Mouse (Mus musculus) midbrain, embryonic 10.5 days (tissue): ENCODE measurements at regions not wholly inside any gene's neighbourhood (a gene's known extent, or its start where the extent isn't known, plus 50 kb on each side); places are given as distances from the start of the nearest gene placed in this dataset.
A peak's percentile ranks its signal among the peaks of the same experiment; 100 is the strongest.

Source experiments
- DNase-seq: peaks from one replicate; pipeline ENCODE4 v3.0.0-alpha.2; 2017; ENCODE audit warnings: low spot score
- H3K27ac ChIP-seq: fragments of 300-500 bp; sonication (generic); replicated peaks from 2 replicates; pipeline ENCODE4 v1.5.1; 2016; ENCODE audit warnings: mild to moderate bottlenecking
- H3K27me3 ChIP-seq: fragments of 300-500 bp; sonication (generic); 2 replicates; pipeline ENCODE4 v1.6.1; 2016; ENCODE audit warnings: low read depth, mild to moderate bottlenecking; ENCODE audit not compliant: poor library complexity, severe bottlenecking
- H3K36me3 ChIP-seq: fragments of 300-500 bp; sonication (generic); 2 replicates; pipeline ENCODE4 v1.6.1; 2016; ENCODE audit warnings: mild to moderate bottlenecking, moderate library complexity
- H3K4me1 ChIP-seq: fragments of 300-500 bp; sonication (generic); 2 replicates; pipeline ENCODE4 v1.6.1; 2016
- H3K4me3 ChIP-seq: fragments of 300-500 bp; sonication (generic); 2 replicates; pipeline ENCODE4 v1.5.1; 2016; ENCODE audit warnings: mild to moderate bottlenecking, moderate library complexity
- H3K9me3 ChIP-seq: fragments of 300-500 bp; sonication (generic); replicated peaks from 2 replicates; pipeline ENCODE4 v1.6.1; 2016; ENCODE audit warnings: mild to moderate bottlenecking
- WGBS: fragments of 180-500 bp; shearing (Covaris S2); methylation state at CpG from one replicate; pipeline ENCODE4 v1.1.7; 2016; 5-methylcytosine and 5-hydroxymethylcytosine counted together

DNA sequence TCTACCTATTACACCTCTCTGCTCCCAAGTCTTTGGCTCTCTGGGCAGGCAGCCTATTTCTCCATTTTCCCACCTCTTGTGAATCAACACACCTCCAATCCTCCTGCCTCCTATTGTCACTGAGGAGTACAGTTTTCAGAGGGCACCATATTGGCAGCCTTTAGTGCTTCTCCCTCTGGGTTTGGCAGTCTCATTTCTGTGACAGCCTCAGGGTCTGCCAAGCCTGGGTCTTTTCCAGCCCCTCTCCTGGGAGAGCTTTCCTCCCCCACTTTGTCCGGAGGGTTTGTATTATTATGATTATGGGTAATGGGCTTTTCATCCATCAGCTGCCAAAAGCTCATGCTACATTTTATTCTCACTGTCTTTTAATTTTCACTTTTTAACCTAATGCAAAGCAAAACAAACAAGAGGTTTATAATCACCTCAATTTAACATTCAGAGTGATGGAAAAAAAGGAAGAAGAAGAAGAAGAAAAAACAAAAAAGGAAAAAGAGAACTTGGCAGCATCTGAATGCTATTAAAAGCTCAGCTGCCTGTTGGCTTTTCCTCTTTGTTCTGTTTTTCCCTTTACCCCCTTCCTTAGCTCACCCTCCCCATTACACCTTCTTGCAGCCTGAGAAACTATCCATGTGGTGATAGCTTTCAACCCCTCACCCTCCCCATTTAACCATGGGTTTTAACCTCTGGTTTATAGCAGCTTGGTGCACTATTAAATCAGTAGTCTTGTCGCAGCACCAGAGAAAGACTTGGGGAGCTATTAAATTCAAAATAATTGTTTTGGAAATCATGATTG lies 790.5 kb upstream of the Cdh8 start:
- no peak for DNase-seq
- Histone ChIP-seq H3K4me3 (no peak overlapping the region), H3K27me3 (no peaks in the 10 kb centered on the region), H3K4me1 (no peaks in the 10 kb centered on the region), H3K9me3 (no peaks in the 10 kb centered on the region), H3K36me3 (no peaks in the 10 kb centered on the region), H3K27ac (no peak overlapping the region)
- 79% methylated on average over 2 of the region's 2 CpGs for WGBS

GRCm38 (mm10) chr8:100193228-100193627 lies 777.0 kb upstream of the Cdh8 start:
- no peak overlapping the region for H3K27ac ChIP-seq
- no peaks in the 10 kb centered on the region for H3K36me3 ChIP-seq
- H3K9me3 ChIP-seq = no peaks in the 10 kb centered on the region
- H3K4me1 ChIP-seq = no peaks in the 10 kb centered on the region
- H3K27me3 ChIP-seq = no peaks in the 10 kb centered on the region
- no peak overlapping the region for H3K4me3 ChIP-seq
- DNase-seq = no peak
- WGBS = 92% methylated on average over 2 of the region's 2 CpGs

DNA sequence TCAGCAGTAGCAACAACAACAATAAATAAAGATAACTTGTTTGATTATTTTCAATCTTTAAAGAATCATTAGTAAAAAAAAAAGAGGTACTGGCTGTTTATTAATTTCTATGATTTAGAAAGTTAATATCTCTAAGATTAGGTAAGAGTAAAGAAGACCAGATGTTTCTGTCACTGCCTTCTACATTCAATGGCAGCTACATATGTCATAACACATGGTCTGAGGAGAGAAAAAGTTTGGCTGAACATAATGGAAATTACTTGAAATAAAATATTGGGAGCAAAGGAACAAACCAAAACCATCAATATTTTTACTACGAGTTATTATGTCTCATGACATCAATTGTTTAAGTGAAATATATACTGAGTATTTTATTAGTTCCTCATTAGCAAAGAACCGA lies 774.4 kb upstream of the Cdh8 start:
- WGBS = 92% methylated on average over 2 of the region's 2 CpGs
- no peak overlapping the region for H3K4me3 ChIP-seq
- no peak for DNase-seq
- H3K27me3 ChIP-seq = no peaks in the 10 kb centered on the region
- H3K36me3 ChIP-seq = no peaks in the 10 kb centered on the region
- H3K9me3 ChIP-seq = no peaks in the 10 kb centered on the region
- no peak overlapping the region for H3K27ac ChIP-seq
- no peaks in the 10 kb centered on the region for H3K4me1 ChIP-seq

DNA sequence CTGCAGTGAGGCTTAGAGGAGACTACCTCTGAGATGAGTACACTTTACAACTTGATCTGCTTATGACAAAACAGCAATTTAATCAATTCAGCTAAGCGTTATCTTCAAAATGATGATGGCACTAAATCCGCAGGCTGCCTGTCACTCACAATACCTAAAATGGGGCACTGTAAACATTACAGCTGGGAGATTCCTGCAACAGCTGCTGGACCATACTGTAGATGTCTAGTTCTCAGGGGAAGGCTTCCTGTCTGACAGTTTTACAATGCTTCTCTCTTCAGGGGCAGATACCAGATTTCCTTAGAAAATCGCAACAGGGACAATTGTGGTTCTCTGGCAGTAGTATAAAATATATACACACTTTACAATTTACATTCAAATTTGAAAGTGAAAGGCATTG lies 771.7 kb upstream of the Cdh8 start:
- WGBS = 82% methylated on average over 3 of the region's 3 CpGs
- no peaks in the 10 kb centered on the region for H3K27me3 ChIP-seq
- no peak overlapping the region for H3K27ac ChIP-seq
- no peaks in the 10 kb centered on the region for H3K36me3 ChIP-seq
- H3K4me3 ChIP-seq = no peak overlapping the region
- no peak for DNase-seq
- H3K4me1 ChIP-seq = no peaks in the 10 kb centered on the region
- H3K9me3 ChIP-seq = no peaks in the 10 kb centered on the region

DNA sequence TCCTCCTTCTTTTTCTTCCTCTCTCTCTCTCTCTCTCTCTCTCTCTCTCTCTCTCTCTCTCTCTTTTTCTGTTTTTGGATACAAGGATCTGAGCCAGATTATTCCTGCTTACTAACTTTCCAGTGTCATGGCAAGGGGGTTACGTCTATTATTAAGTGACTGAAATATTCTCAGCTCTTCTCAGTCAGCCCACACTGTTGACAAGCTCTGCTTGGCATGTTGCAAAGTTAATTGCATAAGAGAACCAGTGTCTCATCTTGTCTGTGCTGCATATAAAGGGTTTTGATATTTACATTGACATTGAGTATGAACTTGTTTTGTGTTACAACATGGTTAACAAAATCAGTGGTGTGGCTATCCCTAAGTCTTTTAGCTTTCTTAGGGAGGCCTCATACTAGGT lies 760.2 kb upstream of the Cdh8 start:
- Histone ChIP-seq H3K4me1 (no peaks in the 10 kb centered on the region), H3K9me3 (no peaks in the 10 kb centered on the region), H3K27me3 (no peaks in the 10 kb centered on the region), H3K27ac (no peak overlapping the region), H3K4me3 (no peak overlapping the region), H3K36me3 (no peaks in the 10 kb centered on the region)
- DNase-seq = no peak
- 93% methylated on average over 1 of the region's 1 CpGs for WGBS

GRCm38 (mm10) chr8:100145411-100145810 lies 729.1 kb upstream of the Cdh8 start:
- H3K4me3 ChIP-seq = no peak overlapping the region
- H3K9me3 ChIP-seq = no peaks in the 10 kb centered on the region
- H3K36me3 ChIP-seq = no peaks in the 10 kb centered on the region
- WGBS = 100% methylated on average over 1 of the region's 1 CpGs
- H3K27me3 ChIP-seq = no peaks in the 10 kb centered on the region
- no peak overlapping the region for H3K27ac ChIP-seq
- DNase-seq = no peak
- H3K4me1 ChIP-seq = no peaks in the 10 kb centered on the region

DNA sequence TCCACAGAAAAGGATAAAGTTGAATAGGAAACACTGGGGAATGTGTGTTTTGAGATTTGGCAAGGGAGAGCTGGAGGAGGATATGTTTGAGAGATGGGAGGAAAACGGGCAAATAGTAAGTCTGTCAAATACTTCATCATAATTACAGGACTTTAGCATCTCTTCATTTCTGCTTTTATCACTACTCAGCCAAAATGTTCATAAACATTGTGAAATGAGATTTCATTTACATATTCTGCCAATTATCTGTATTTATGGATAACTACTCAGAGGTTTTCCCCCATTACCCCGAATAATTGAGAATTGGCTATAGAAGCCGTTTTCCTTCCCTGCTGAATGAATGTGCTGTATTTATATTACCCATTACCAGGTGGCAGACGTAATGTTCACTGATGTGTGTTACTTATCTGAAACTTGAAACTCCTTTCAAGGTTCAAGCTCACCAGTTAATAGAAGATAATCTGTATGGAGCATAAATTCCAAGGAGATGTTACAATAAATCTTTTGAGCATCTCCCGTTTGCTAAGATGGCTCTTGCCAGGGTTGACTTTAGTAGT lies 727.9 kb upstream of the Cdh8 start:
- 88% methylated on average over 5 of the region's 5 CpGs for WGBS
- no peaks in the 10 kb centered on the region for H3K27me3 ChIP-seq

GRCm38 (mm10) chr8:100104412-100105365 lies 688.4 kb upstream of the Cdh8 start:
- Histone ChIP-seq H3K27ac (peak overlapping the region; percentile 80), H3K4me1 (peaks cover 13% of the 10 kb centered on the region), H3K27me3 (no peaks in the 10 kb centered on the region), H3K36me3 (no peaks in the 10 kb centered on the region), H3K4me3 (no peak overlapping the region), H3K9me3 (no peaks in the 10 kb centered on the region)
- DNase-seq = peak; percentile 64
- WGBS = 45% methylated on average over 11 of the region's 11 CpGs

More for the DNA sequence above, 727.9 kb upstream of the Cdh8 start:
- Histone ChIP-seq H3K4me3 (no peak overlapping the region), H3K4me1 (no peaks in the 10 kb centered on the region), H3K9me3 (no peaks in the 10 kb centered on the region), H3K27ac (no peak overlapping the region), H3K36me3 (no peaks in the 10 kb centered on the region)
- no peak for DNase-seq

DNA sequence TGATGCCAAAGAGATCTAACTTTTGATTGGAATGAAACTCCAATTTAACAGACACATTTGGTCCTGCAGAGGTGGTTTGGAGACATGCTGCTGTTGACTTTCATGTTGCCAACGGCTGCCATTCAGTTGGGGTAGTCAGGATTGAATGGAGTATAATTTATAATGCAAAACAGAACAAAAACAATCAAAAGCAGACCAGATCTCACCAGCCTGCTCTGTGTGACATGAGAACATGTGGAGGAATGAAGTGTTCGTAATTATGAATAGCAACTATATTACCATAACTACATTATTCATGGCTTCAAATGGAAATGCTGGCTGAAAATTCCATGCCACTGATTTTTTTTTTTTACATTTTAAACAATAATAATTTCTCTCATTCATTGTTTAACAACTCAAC lies 685.7 kb upstream of the Cdh8 start:
- WGBS = 91% methylated on average over 2 of the region's 2 CpGs

DNA sequence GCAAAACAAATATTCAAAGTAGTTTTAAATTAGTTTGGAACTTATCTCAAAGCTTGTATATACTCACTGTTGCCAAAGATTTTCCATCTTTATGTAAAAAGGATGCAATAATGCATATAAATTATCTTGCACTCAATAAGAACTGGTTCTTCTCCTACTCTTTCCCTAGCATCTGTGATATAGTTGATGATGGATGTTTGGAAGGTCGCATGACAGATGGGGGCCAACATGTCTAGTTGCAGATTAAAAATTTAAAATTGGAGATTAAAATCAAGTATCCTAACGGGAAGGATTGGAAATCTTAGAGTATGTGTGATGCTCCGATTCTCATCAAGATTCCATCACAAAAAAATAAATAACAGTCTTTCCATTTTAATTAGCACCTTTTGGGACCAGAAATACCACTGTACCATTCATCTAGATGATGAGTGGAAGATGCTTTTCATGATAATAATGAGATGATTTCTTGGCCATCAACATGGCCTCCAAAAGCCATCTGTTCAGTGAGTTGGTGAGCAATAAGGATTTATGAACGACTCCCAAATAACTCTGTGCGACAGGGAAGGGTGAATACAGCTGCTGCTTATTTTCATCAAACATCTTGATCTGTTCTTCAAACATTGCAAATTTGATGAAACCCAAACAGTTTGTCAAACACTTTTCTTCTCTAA lies 655.9 kb upstream of the Cdh8 start:
- Histone ChIP-seq H3K36me3 (no peaks in the 10 kb centered on the region), H3K4me3 (no peak overlapping the region), H3K4me1 (no peaks in the 10 kb centered on the region), H3K27ac (no peak overlapping the region), H3K27me3 (no peaks in the 10 kb centered on the region), H3K9me3 (no peaks in the 10 kb centered on the region)
- 89% methylated on average over 5 of the region's 5 CpGs for WGBS
- no peak for DNase-seq

More for the DNA sequence above, 685.7 kb upstream of the Cdh8 start:
- no peaks in the 10 kb centered on the region for H3K9me3 ChIP-seq
- DNase-seq = no peak
- no peak overlapping the region for H3K4me3 ChIP-seq
- H3K27ac ChIP-seq = no peak overlapping the region
- H3K4me1 ChIP-seq = peaks cover 13% of the 10 kb centered on the region
- H3K27me3 ChIP-seq = no peaks in the 10 kb centered on the region
- no peaks in the 10 kb centered on the region for H3K36me3 ChIP-seq

- 87% methylated on average over 1 of the region's 1 CpGs for WGBS
- no peak overlapping the region for H3K27ac ChIP-seq
- no peaks in the 10 kb centered on the region for H3K27me3 ChIP-seq
- no peak overlapping the region for H3K4me3 ChIP-seq
- H3K36me3 ChIP-seq = no peaks in the 10 kb centered on the region
- no peaks in the 10 kb centered on the region for H3K9me3 ChIP-seq
- no peaks in the 10 kb centered on the region for H3K4me1 ChIP-seq
- DNase-seq = no peak
Measured at GRCm38 (mm10) chr8:100069761-100070160, 653.5 kb upstream of the Cdh8 start.

- 87% methylated on average over 5 of the region's 5 CpGs for WGBS
Measured at GRCm38 (mm10) chr8:100038931-100039330, 622.7 kb upstream of the Cdh8 start.

More at GRCm38 (mm10) chr8:100038931-100039330, 622.7 kb upstream of the Cdh8 start:
- no peak overlapping the region for H3K4me3 ChIP-seq
- no peaks in the 10 kb centered on the region for H3K9me3 ChIP-seq
- no peak overlapping the region for H3K27ac ChIP-seq
- no peak for DNase-seq
- H3K27me3 ChIP-seq = no peaks in the 10 kb centered on the region
- no peaks in the 10 kb centered on the region for H3K36me3 ChIP-seq
- H3K4me1 ChIP-seq = no peaks in the 10 kb centered on the region
